Mouse (Mus musculus): ENCODE data around the gene Igfbpl1. TPM values are rescaled to one million over a fixed set of nuclear protein-coding genes. Genes with fewer than 3 reads are reported as not detected.
A peak's percentile ranks its signal among the peaks of the same experiment; 100 is the strongest.

Gene Igfbpl1
- polyA plus RNA-seq, 1 experiment from 2014 or later: 16.8 TPM

DNA sequence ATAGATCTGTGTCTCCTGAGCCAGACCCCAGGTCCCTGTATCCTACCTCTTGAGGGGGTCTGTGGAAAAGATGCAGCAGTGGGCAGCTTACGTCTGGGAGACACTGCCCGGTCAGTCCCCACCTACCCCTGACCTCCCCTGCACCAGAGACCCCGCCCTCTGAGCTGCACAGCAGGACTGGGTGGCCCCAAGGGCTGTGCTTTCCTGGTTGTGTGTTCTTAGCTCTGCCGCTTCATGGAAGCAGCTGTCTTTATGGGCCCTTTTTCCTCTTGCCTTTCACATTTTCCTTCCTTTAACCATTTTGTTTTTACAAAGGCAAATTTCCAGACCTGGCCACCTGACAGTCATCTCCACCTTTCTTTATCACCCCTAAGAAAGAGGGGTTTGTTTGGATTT lies 56.1 kb downstream of the Igfbpl1 start:
- Histone ChIP-seq H3K36me3 (ENCODE audit: control insufficient read depth, insufficient read depth, low read length) (no peaks in the 10 kb centered on the region), H3K27ac (ENCODE audit: low read depth, low read length) (no peak overlapping the region), H3K4me2 (no peak overlapping the region), H3K4me1 (ENCODE audit: control insufficient read depth, insufficient read depth, low read length) (peaks cover 40% of the 10 kb centered on the region), H3K27me3 (ENCODE audit: control insufficient read depth, insufficient read depth, low read length) (peaks cover 12% of the 10 kb centered on the region), H3K9me3 (replicated peaks; ENCODE audit: control insufficient read depth, low read length) (no peaks in the 10 kb centered on the region), H3K4me3 (ENCODE audit: low read depth, low read length) (no peak overlapping the region), H3K9ac (ENCODE audit: low read depth, low read length) (no peak overlapping the region; the same call in 1 of the 2 replicates)
- WGBS (ENCODE audit: insufficient replicate concordance): 16% methylated on average over 4 of the region's 4 CpGs
- ATAC-seq (replicated peaks; ENCODE audit: insufficient number of reproducible peaks, low FRiP score, low TSS enrichment): no peak

DNA sequence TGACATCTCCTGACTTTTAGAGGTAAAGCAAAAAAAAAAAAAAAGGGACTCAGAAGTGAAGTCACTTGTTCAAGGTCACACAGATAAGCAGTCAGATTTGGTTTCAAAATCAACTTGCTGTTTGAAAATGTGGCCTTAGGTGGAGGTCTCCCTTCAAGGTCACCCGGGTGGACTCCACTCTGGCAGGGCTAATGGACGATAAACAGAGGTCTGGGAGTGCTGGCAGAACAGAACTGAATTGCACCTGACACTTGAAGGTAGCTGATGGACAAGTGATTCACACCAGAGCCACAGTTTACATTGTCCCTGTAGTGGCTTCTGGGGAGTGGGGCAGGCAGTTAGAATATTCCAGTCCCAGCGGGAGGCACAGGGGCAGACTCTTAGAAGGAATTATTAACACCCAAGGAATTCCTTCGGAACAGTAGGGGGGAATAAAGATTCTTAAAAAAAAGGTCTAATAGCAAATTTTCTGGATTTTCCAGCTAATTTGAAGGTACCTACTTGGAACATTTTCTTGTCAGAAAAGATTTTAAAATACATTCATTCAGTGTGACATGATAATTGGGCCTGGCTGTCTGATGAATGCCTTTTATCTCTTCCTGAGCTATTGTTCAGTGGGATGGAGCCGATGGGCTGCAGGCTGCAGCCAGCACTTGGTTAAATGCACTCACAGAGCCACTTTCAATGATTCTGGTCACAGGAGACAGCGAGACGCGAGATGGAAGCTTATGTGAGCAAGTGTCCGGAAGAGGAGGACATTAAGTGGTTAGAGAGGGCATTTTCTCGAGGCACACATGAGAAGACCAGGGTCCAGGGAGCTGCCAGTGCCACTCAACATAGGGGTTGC lies 56.7 kb downstream of the Igfbpl1 start:
- Histone ChIP-seq H3K4me2 (no peak overlapping the region), H3K4me1 (ENCODE audit: control insufficient read depth, insufficient read depth, low read length) (peaks cover 46% of the 10 kb centered on the region), H3K27me3 (ENCODE audit: control insufficient read depth, insufficient read depth, low read length) (peaks cover 12% of the 10 kb centered on the region), H3K4me3 (ENCODE audit: low read depth, low read length) (no peak overlapping the region), H3K27ac (ENCODE audit: low read depth, low read length) (no peak overlapping the region; the same call in 1 of the 2 replicates), H3K36me3 (ENCODE audit: control insufficient read depth, insufficient read depth, low read length) (no peaks in the 10 kb centered on the region), H3K9me3 (replicated peaks; ENCODE audit: control insufficient read depth, low read length) (no peaks in the 10 kb centered on the region), H3K9ac (ENCODE audit: low read depth, low read length) (no peak overlapping the region; the same call in 1 of the 2 replicates)
- 8% methylated on average over 10 of the region's 10 CpGs for WGBS (ENCODE audit: insufficient replicate concordance)
- no peak for ATAC-seq (replicated peaks; ENCODE audit: insufficient number of reproducible peaks, low FRiP score, low TSS enrichment)

DNA sequence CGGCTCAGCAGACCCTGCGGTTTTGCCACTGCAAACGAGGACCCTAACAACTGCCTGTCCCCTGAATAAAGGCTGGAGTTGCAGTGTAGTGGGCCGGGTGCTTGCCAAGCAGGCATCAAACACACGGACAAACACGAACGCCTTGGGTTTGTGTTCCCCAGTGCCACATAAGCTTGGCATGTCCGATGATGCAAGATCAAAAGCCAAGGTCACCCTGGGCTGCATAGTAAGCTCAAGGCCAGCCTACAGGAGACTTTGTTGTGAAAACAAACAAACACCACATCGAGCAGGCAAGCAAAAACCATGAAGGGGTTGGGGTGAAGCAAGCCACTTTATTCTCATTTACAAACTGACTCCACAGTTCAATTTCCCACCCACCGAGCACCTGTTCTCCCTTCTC lies 57.6 kb downstream of the Igfbpl1 start:
- H3K4me2 ChIP-seq: no peak overlapping the region
- WGBS (ENCODE audit: insufficient replicate concordance): 48% methylated on average over 10 of the region's 10 CpGs
- H3K4me1 ChIP-seq (ENCODE audit: control insufficient read depth, insufficient read depth, low read length): peaks cover 54% of the 10 kb centered on the region
- H3K4me3 ChIP-seq (ENCODE audit: low read depth, low read length): no peak overlapping the region
- no peak overlapping the region for H3K27ac ChIP-seq (ENCODE audit: low read depth, low read length)
- no peaks in the 10 kb centered on the region for H3K36me3 ChIP-seq (ENCODE audit: control insufficient read depth, insufficient read depth, low read length)
- peaks cover 16% of the 10 kb centered on the region for H3K27me3 ChIP-seq (ENCODE audit: control insufficient read depth, insufficient read depth, low read length)
- ATAC-seq (replicated peaks; ENCODE audit: insufficient number of reproducible peaks, low FRiP score, low TSS enrichment): no peak
- H3K9me3 ChIP-seq (replicated peaks; ENCODE audit: control insufficient read depth, low read length): no peaks in the 10 kb centered on the region
- H3K9ac ChIP-seq (ENCODE audit: low read depth, low read length): no peak overlapping the region

DNA sequence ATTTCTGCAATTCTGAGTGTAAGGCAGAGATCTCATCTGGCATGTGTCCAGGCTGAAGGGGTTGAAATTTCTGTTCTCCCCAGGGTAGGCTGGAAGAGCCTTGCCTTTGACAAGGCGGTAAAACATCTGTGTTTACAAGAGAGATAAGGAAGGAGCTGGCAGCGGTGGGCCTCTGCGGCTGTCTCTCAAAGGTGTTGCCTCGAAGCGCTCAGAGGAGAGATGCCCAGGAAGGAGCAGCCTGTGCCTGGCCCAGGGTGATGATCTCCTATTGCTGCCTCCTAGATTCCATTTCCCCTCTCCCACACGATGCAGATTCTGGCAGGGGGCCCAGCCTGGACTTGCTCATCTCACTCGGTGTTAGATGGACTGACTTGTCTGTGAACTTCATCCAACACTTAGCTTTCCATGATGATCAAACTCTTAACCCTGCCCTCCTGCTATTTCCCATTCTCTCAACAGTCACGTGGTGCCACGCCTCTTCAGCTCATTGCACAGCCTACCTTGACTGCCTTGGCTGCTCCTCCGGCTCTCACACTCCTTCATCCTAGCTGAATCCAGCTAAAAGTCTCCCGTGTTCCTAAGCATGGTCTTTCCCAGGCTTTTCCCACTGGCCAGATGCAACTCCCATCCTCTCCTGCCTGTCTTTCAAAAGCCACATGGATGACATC lies 58.7 kb downstream of the Igfbpl1 start:
- H3K9ac ChIP-seq (ENCODE audit: low read depth, low read length): no peak overlapping the region
- no peaks in the 10 kb centered on the region for H3K9me3 ChIP-seq (replicated peaks; ENCODE audit: control insufficient read depth, low read length)
- ATAC-seq (replicated peaks; ENCODE audit: insufficient number of reproducible peaks, low FRiP score, low TSS enrichment): peak; percentile 50; the same call in 1 of the 2 replicates
- no peak overlapping the region for H3K4me2 ChIP-seq
- peak overlapping the region; percentile 47; the same call in 1 of the 2 replicates for H3K27ac ChIP-seq (ENCODE audit: low read depth, low read length)
- no peaks in the 10 kb centered on the region for H3K36me3 ChIP-seq (ENCODE audit: control insufficient read depth, insufficient read depth, low read length)
- 13% methylated on average over 11 of the region's 11 CpGs for WGBS (ENCODE audit: insufficient replicate concordance)
- H3K4me3 ChIP-seq (ENCODE audit: low read depth, low read length): no peak overlapping the region
- H3K4me1 ChIP-seq (ENCODE audit: control insufficient read depth, insufficient read depth, low read length): peaks cover 65% of the 10 kb centered on the region
- peaks cover 16% of the 10 kb centered on the region for H3K27me3 ChIP-seq (ENCODE audit: control insufficient read depth, insufficient read depth, low read length)

DNA sequence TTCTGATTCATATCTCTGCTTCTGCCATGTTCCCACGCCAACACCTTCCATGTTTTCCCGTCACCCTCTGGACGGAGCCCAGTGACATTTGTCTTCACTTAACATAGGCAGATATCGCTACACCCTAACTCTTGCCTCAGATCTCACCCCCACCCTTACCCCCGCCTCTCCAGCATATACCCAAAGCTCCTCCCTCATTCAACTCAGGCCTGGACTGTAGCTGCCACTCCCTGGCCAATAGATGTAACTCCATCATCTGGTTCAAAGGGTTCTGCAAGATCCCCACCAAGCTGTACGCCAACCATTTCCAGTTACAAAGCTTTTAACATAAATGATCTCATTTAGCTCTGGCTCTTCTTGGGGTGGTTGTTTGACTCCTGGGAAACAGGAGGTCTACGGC lies 59.9 kb downstream of the Igfbpl1 start:
- ATAC-seq (replicated peaks; ENCODE audit: insufficient number of reproducible peaks, low FRiP score, low TSS enrichment): no peak
- 42% methylated on average over 7 of the region's 7 CpGs for WGBS (ENCODE audit: insufficient replicate concordance)
- Histone ChIP-seq H3K9me3 (replicated peaks; ENCODE audit: control insufficient read depth, low read length) (no peaks in the 10 kb centered on the region), H3K27me3 (ENCODE audit: control insufficient read depth, insufficient read depth, low read length) (peaks cover 10% of the 10 kb centered on the region), H3K36me3 (ENCODE audit: control insufficient read depth, insufficient read depth, low read length) (no peaks in the 10 kb centered on the region), H3K27ac (ENCODE audit: low read depth, low read length) (no peak overlapping the region), H3K4me3 (ENCODE audit: low read depth, low read length) (no peak overlapping the region), H3K9ac (ENCODE audit: low read depth, low read length) (no peak overlapping the region), H3K4me2 (no peak overlapping the region), H3K4me1 (ENCODE audit: control insufficient read depth, insufficient read depth, low read length) (peaks cover 68% of the 10 kb centered on the region)

DNA sequence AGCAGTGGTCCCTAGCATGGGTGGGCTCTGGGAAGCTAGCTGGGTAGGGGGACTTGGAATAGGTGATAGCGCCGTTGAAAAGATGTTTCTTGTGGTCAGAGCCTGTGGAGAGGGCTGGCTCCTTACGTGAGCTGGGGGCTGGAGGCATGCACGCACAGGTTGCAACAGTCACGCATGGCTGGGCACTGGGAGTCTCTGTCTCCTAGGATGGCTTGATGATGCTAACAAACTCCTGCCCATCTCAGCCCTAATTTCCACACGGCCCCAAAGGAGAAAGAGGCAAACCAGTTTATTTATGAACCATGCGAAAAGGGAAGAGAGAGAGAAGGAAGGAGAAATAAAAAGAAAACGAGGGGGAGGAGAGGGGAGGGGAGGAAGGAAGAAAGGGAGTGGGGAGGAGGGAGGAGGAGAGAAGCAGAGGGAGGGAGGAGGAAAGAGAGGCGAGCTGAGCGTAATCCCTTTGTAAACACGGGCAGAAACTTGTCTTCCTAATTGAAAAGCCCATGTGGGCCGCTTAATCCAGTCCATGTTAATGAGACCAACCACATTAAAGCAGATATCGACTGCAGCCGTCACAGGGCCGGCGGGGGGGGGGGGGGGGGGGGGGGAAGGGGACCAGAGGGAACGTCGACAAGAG lies 61.0 kb downstream of the Igfbpl1 start:
- Histone ChIP-seq H3K27me3 (ENCODE audit: control insufficient read depth, insufficient read depth, low read length) (peaks cover 10% of the 10 kb centered on the region), H3K36me3 (ENCODE audit: control insufficient read depth, insufficient read depth, low read length) (no peaks in the 10 kb centered on the region), H3K27ac (ENCODE audit: low read depth, low read length) (no peak overlapping the region), H3K4me3 (ENCODE audit: low read depth, low read length) (no peak overlapping the region), H3K9ac (ENCODE audit: low read depth, low read length) (peak overlapping the region; percentile 3; the same call in 1 of the 2 replicates), H3K4me2 (peak overlapping the region; percentile 52), H3K9me3 (replicated peaks; ENCODE audit: control insufficient read depth, low read length) (no peaks in the 10 kb centered on the region), H3K4me1 (ENCODE audit: control insufficient read depth, insufficient read depth, low read length) (peaks cover 64% of the 10 kb centered on the region)
- ATAC-seq (replicated peaks; ENCODE audit: insufficient number of reproducible peaks, low FRiP score, low TSS enrichment): no peak
- 4% methylated on average over 17 of the region's 18 CpGs for WGBS (ENCODE audit: insufficient replicate concordance)

DNA sequence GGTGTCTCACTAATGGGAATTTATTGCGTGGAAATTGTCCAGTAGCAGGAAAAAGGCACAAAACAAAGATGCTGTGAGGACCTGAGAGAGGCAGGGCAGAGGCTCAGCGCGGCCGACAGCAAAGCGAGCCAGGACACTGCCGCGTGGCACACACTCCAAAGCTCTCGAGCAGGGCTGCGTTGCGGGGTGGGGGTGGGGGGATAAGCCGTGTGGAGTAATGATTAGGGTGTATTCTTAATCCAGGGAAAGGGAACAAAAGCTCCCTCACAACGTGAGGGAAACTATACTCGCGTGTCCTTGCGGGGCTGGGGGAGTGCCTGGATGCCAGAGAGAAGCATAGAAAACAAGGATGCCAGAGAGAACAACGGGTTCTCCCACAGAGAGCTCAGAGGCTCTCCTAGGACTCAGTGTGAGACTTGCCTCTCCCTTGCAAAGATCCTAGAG lies 61.6 kb downstream of the Igfbpl1 start:
- H3K27me3 ChIP-seq (ENCODE audit: control insufficient read depth, insufficient read depth, low read length): peaks cover 5% of the 10 kb centered on the region
- no peaks in the 10 kb centered on the region for H3K9me3 ChIP-seq (replicated peaks; ENCODE audit: control insufficient read depth, low read length)
- H3K4me3 ChIP-seq (ENCODE audit: low read depth, low read length): no peak overlapping the region
- peak overlapping the region; percentile 52 for H3K4me2 ChIP-seq
- peaks cover 59% of the 10 kb centered on the region for H3K4me1 ChIP-seq (ENCODE audit: control insufficient read depth, insufficient read depth, low read length)
- WGBS (ENCODE audit: insufficient replicate concordance): 2% methylated on average over 16 of the region's 16 CpGs
- H3K27ac ChIP-seq (ENCODE audit: low read depth, low read length): no peak overlapping the region
- peak overlapping the region; percentile 3; the same call in 1 of the 2 replicates for H3K9ac ChIP-seq (ENCODE audit: low read depth, low read length)
- no peaks in the 10 kb centered on the region for H3K36me3 ChIP-seq (ENCODE audit: control insufficient read depth, insufficient read depth, low read length)
- no peak for ATAC-seq (replicated peaks; ENCODE audit: insufficient number of reproducible peaks, low FRiP score, low TSS enrichment)

DNA sequence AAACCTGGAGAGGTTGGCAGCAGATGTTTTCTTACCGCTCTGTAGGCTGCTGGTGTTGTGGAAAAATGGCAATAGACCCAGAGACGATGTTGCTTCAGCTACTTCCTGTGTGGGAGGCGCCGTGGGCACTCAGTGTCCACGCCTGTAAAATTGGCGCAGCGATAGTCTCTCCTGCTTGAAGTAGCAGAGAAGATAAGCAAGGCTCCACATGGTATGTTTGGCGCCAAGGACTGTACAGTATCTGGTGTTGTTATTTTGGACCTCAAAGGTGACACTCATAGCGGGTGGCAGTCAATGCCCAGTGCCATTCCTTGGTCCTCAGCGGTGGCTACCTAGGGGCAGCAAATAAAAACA lies 62.6 kb downstream of the Igfbpl1 start:
- H3K27ac ChIP-seq (ENCODE audit: low read depth, low read length): no peak overlapping the region
- peak overlapping the region; percentile 63 for H3K4me2 ChIP-seq
- no peak for ATAC-seq (replicated peaks; ENCODE audit: insufficient number of reproducible peaks, low FRiP score, low TSS enrichment)
- H3K4me3 ChIP-seq (ENCODE audit: low read depth, low read length): peak overlapping the region; percentile 32
- no peaks in the 10 kb centered on the region for H3K36me3 ChIP-seq (ENCODE audit: control insufficient read depth, insufficient read depth, low read length)
- no peaks in the 10 kb centered on the region for H3K9me3 ChIP-seq (replicated peaks; ENCODE audit: control insufficient read depth, low read length)
- 0 out of 2 replicates have a peak overlapping the region, but pooled peaks have one; percentile 12 for H3K9ac ChIP-seq (ENCODE audit: low read depth, low read length)
- peaks cover 55% of the 10 kb centered on the region for H3K4me1 ChIP-seq (ENCODE audit: control insufficient read depth, insufficient read depth, low read length)
- WGBS (ENCODE audit: insufficient replicate concordance): 4% methylated on average over 10 of the region's 10 CpGs
- H3K27me3 ChIP-seq (ENCODE audit: control insufficient read depth, insufficient read depth, low read length): peaks cover 5% of the 10 kb centered on the region

Measured in heart, embryonic 11.5 days (tissue).